Mouse (Mus musculus) CH12.LX (cell line): ENCODE data around the gene Ap1g1. TPM values are rescaled to one million over a fixed set of nuclear protein-coding genes. Genes with fewer than 3 reads are reported as not detected.

ENCODE experiments used
- DNase-seq: peaks from one replicate; pipeline ENCODE4 v3.0.0-alpha.2; 2013; ENCODE audit errors: extremely low read depth
- H3K27ac ChIP-seq: 2 replicates; pipeline ENCODE4 v1.5.1; 2012; ENCODE audit warnings: low read depth, mild to moderate bottlenecking, control low read depth, moderate library complexity; ENCODE audit not compliant: insufficient read depth
- H3K27me3 ChIP-seq: replicated peaks from 2 replicates; pipeline ENCODE3; 2012; ENCODE audit warnings: inconsistent platforms
- H3K36me3 ChIP-seq, 2 experiments: replicated peaks in 1 of 2; 2 replicates each; pipeline versions ENCODE3 to v1.6.1; 2012; ENCODE audit warnings: inconsistent platforms in 1 of 2, low read length in 1 of 2, mild to moderate bottlenecking in 1 of 2, mixed read lengths in 1 of 2, moderate library complexity in 1 of 2; ENCODE audit not compliant: control insufficient read depth in 1 of 2, insufficient read depth in 1 of 2
- H3K4me1 ChIP-seq, 2 experiments: 2 replicates each; pipeline ENCODE4 v1.6.1; 2012; ENCODE audit warnings: inconsistent platforms in 1 of 2, moderate library complexity in 1 of 2; ENCODE audit not compliant: insufficient read depth in 2 of 2, control insufficient read depth in 1 of 2
- H3K4me2 ChIP-seq: 2 replicates; pipeline ENCODE4 v1.6.1; 2012; ENCODE audit warnings: low read depth, mild to moderate bottlenecking, control low read depth; ENCODE audit not compliant: poor library complexity, insufficient read depth, severe bottlenecking
- H3K4me3 ChIP-seq, 3 experiments: fragments of 150-350 bp in 1 of 3; sonication (generic) in 1 of 3; replicated peaks in 1 of 3; 2 replicates each; pipeline versions ENCODE3 to v1.5.1; 2011 to 2012; ENCODE audit warnings: low read depth in 2 of 3, low read length in 2 of 3, mild to moderate bottlenecking in 2 of 3, moderate library complexity in 2 of 3, control low read depth in 1 of 3, improper control_type of control experiment in 1 of 3, inconsistent platforms in 1 of 3, mixed read lengths in 1 of 3; ENCODE audit not compliant: poor library complexity in 1 of 3
- H3K79me2 ChIP-seq: replicated peaks from 2 replicates; pipeline ENCODE4 v1.6.1; 2012; ENCODE audit warnings: mild to moderate bottlenecking, moderate library complexity; ENCODE audit not compliant: control insufficient read depth, poor library complexity, insufficient read depth, severe bottlenecking; ENCODE audit errors: extremely low read depth
- H3K9ac ChIP-seq: 2 replicates; pipeline ENCODE4 v1.6.1; 2012; ENCODE audit warnings: low read depth, mild to moderate bottlenecking, control low read depth, moderate library complexity; ENCODE audit not compliant: insufficient read depth
- H3K9me3 ChIP-seq: replicated peaks from 2 replicates; pipeline ENCODE3; 2012; ENCODE audit warnings: low read length, inconsistent platforms, mixed read lengths
- BHLHE40 ChIP-seq: IDR thresholded peaks from 2 replicates; pipeline ENCODE4 v1.6.1; 2011; ENCODE audit warnings: mild to moderate bottlenecking, low read depth, low read length, improper control_type of control experiment
- CTCF ChIP-seq, 2 experiments: IDR thresholded peaks in 1 of 2; conservative IDR thresholded peaks in 1 of 2; 2 replicates each; pipeline ENCODE4 v1.5.1; 2011 to 2012; ENCODE audit warnings: low read depth in 2 of 2, low read length in 2 of 2, improper control_type of control experiment in 1 of 2, inconsistent platforms in 1 of 2, mild to moderate bottlenecking in 1 of 2, moderate library complexity in 1 of 2
- E2F4 ChIP-seq: IDR thresholded peaks from 2 replicates; pipeline ENCODE4 v1.6.1; 2011; ENCODE audit warnings: low read depth, low read length, improper control_type of control experiment; ENCODE audit not compliant: insufficient replicate concordance
- ELF1 ChIP-seq: IDR thresholded peaks from 2 replicates; pipeline ENCODE4 v1.6.1; 2014; ENCODE audit warnings: low read depth, mild to moderate bottlenecking, inconsistent platforms, low read length, improper control_type of control experiment
- EP300 ChIP-seq: IDR thresholded peaks from 2 replicates; pipeline ENCODE4 v1.6.1; 2011; ENCODE audit warnings: low read length, improper control_type of control experiment
- ETS1 ChIP-seq: conservative IDR thresholded peaks from 2 replicates; pipeline ENCODE4 v1.6.1; 2012; ENCODE audit warnings: low read depth, mild to moderate bottlenecking, inconsistent platforms, low read length, improper control_type of control experiment, moderate library complexity
- IRF4 ChIP-seq: IDR thresholded peaks from 2 replicates; pipeline ENCODE4 v1.6.1; 2014; ENCODE audit warnings: low read depth, mild to moderate bottlenecking, inconsistent platforms, low read length, improper control_type of control experiment
- JUN ChIP-seq: IDR thresholded peaks from 2 replicates; pipeline ENCODE4 v1.6.1; 2011; ENCODE audit warnings: low read depth, mild to moderate bottlenecking, low read length, improper control_type of control experiment, moderate library complexity; ENCODE audit not compliant: insufficient read depth
- JUND ChIP-seq: conservative IDR thresholded peaks from 2 replicates; pipeline ENCODE4 v1.6.1; 2011; ENCODE audit warnings: low read depth, low read length, improper control_type of control experiment
- KAT2A ChIP-seq: IDR thresholded peaks from 2 replicates; pipeline ENCODE4 v1.6.1; 2012; ENCODE audit warnings: low read length, improper control_type of control experiment, inconsistent platforms; ENCODE audit not compliant: insufficient replicate concordance
- MAFK ChIP-seq: IDR thresholded peaks from 2 replicates; pipeline ENCODE4 v1.6.1; 2011; ENCODE audit warnings: low read length, improper control_type of control experiment; ENCODE audit not compliant: insufficient replicate concordance
- MAZ ChIP-seq: IDR thresholded peaks from 2 replicates; pipeline ENCODE4 v1.6.1; 2012; ENCODE audit warnings: low read depth, mild to moderate bottlenecking, inconsistent platforms, low read length, improper control_type of control experiment, moderate library complexity
- NELFE ChIP-seq: IDR thresholded peaks from 2 replicates; pipeline ENCODE4 v1.6.1; 2011; ENCODE audit warnings: low read depth, low read length, improper control_type of control experiment
- NRF1 ChIP-seq: IDR thresholded peaks from 2 replicates; pipeline ENCODE4 v1.6.1; 2014; ENCODE audit warnings: low read depth, mild to moderate bottlenecking, inconsistent platforms, low read length, improper control_type of control experiment, moderate library complexity
- PAX5 ChIP-seq: IDR thresholded peaks from 2 replicates; pipeline ENCODE4 v1.6.1; 2012; ENCODE audit warnings: low read length, inconsistent platforms, mixed read lengths
- POLR2A ChIP-seq: IDR thresholded peaks from 2 replicates; pipeline ENCODE4 v1.6.1; 2011; ENCODE audit warnings: low read depth, mild to moderate bottlenecking, improper control_type of control experiment, low read length
- POLR2AphosphoS2 ChIP-seq: IDR thresholded peaks from 2 replicates; pipeline ENCODE4 v1.6.1; 2011; ENCODE audit warnings: low read depth, low read length, improper control_type of control experiment
- RAD21 ChIP-seq: IDR thresholded peaks from 2 replicates; pipeline ENCODE4 v1.6.1; 2011; ENCODE audit warnings: low read depth, mild to moderate bottlenecking, low read length, improper control_type of control experiment, moderate library complexity
- SMC3 ChIP-seq: IDR thresholded peaks from 2 replicates; pipeline ENCODE4 v1.6.1; 2011; ENCODE audit warnings: low read depth, low read length, improper control_type of control experiment
- TBP ChIP-seq: conservative IDR thresholded peaks from 2 replicates; pipeline ENCODE4 v1.6.1; 2011; ENCODE audit warnings: low read depth, low read length, improper control_type of control experiment
- TCF12 ChIP-seq: IDR thresholded peaks from 2 replicates; pipeline ENCODE4 v1.6.1; 2014; ENCODE audit warnings: low read depth, mild to moderate bottlenecking, inconsistent platforms, low read length, improper control_type of control experiment
- UBTF ChIP-seq: IDR thresholded peaks from 2 replicates; pipeline ENCODE4 v1.6.1; 2012; ENCODE audit warnings: low read depth, mild to moderate bottlenecking, inconsistent platforms, low read length, improper control_type of control experiment, moderate library complexity
- USF1 ChIP-seq: IDR thresholded peaks from 2 replicates; pipeline ENCODE4 v1.6.1; 2014; ENCODE audit warnings: low read depth, mild to moderate bottlenecking, inconsistent platforms, low read length, improper control_type of control experiment
- ZKSCAN1 ChIP-seq: IDR thresholded peaks from 2 replicates; pipeline ENCODE4 v1.6.1; 2012; ENCODE audit warnings: low read depth, inconsistent platforms, low read length, improper control_type of control experiment, borderline replicate concordance
- ZNF384 ChIP-seq: IDR thresholded peaks from 2 replicates; pipeline ENCODE4 v1.6.1; 2012; ENCODE audit warnings: low read depth, low read length, improper control_type of control experiment, inconsistent platforms
- dilution Hi-C: fragments of 300-500 bp; cut with MboI; formaldehyde crosslinking; loops from 2 replicates; pipeline ENCODE4 v1.14.3; 2020; ENCODE audit warnings: low sequenced_read_pairs; ENCODE audit not compliant: extremely low pct_unique_long_range_greater_than_20kb, extremely low pct_ligation_motif_present
- in situ Hi-C: fragments of 300-500 bp; cut with MboI; formaldehyde crosslinking; loops from 3 replicates; pipeline ENCODE4 v1.14.3; 2019; ENCODE audit warnings: low sequenced_read_pairs, low pct_ligation_motif_present, low pct_unique_long_range_greater_than_20kb, mixed read lengths
- polyA plus RNA-seq: library from polyadenylated mRNA; unstranded; fragments of >175 nt; gene quantifications from 2 replicates; pipeline ENCODE4 v1.2.1, GENCODE M21; 2012; ENCODE audit warnings: low read depth; ENCODE audit not compliant: insufficient read length
- total RNA-seq, 2 experiments: library from RNA; depleted of rRNA; stranded (reverse); fragments of 300-350 nt in 1 of 2; fragments of >200 nt in 1 of 2; gene quantifications; 2 replicates each; pipeline ENCODE4 v1.2.3; 2012 to 2014

The Ap1g1 gene
- total and polyA plus RNA-seq, 3 experiments, result 29.5 to 60.4 (median 40.8) TPM

- no peaks in the 10 kb centered on the region for H3K27me3 ChIP-seq
- no peak overlapping the region for H3K9ac ChIP-seq
- TF ChIP-seq NRF1, result no peak
- TF ChIP-seq E2F4, result no peak
- TF ChIP-seq JUN, result no peak
- TF ChIP-seq UBTF, result no peak
- TF ChIP-seq POLR2A, result no peak
- TF ChIP-seq CTCF (conservative IDR thresholded peaks at IDR 0.05 in 1 of 2, IDR thresholded peaks at IDR 0.05 in 1 of 2; ENCODE audit: low read depth in 2 of 2, low read length in 2 of 2), result 0 out of 4 replicates have a peak, but pooled peaks of 1 of the 2 experiments have one; percentile 12
- TF ChIP-seq KAT2A, result no peak
- TF ChIP-seq, all 38 proteins: peak for 1
- in situ Hi-C loops, result no loop called here
- peaks cover 3 to 41% of the 10 kb centered on the region in 2 experiments for H3K36me3 ChIP-seq
- no peak overlapping the region for H3K27ac ChIP-seq
- peaks cover 29% of the 10 kb centered on the region; the same call in 1 of the 2 replicates for H3K79me2 ChIP-seq
- no peak overlapping the region for H3K4me3 ChIP-seq
- dilution Hi-C loops, result no loop called here
- no peak for DNase-seq
- no peaks in the 10 kb centered on the region for H3K9me3 ChIP-seq
- H3K4me1 ChIP-seq, result no peaks in the 10 kb centered on the region
- H3K4me2 ChIP-seq, result no peak overlapping the region
Measured at GRCm38 (mm10) chr8:109808120-109808447, 29.7 kb downstream of the Ap1g1 start.

DNA sequence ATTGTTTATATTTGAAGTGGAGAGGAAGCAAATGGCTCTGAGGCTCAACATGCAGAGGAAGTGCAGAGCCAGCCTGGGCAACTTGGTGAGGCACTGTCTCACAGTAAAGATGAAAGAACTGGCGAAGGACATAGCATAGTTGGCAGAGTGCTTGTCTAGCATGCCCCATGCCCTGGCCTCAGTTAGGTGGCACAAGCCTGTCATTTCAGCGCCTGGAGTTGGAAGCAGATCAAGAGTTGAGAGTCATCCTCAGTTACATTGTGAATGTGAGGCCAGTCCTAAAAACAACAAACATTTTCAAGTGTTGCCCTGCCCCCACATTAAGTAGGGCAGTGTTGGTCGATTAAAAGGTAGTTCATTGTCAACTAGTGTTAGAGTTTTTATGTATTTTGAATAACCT, 32.1 kb downstream of the Ap1g1 start:
- H3K4me3 ChIP-seq, result no peak overlapping the region
- DNase-seq, result no peak
- peaks cover 2 to 40% of the 10 kb centered on the region in 2 experiments for H3K36me3 ChIP-seq
- TF ChIP-seq PAX5 (no peak), TBP (no peak), JUND (no peak)
- H3K4me2 ChIP-seq, result no peak overlapping the region
- no peaks in the 10 kb centered on the region for H3K27me3 ChIP-seq
- H3K4me1 ChIP-seq, result no peaks in the 10 kb centered on the region
- H3K9ac ChIP-seq, result no peak overlapping the region
- H3K9me3 ChIP-seq, result no peaks in the 10 kb centered on the region
- peaks cover 32% of the 10 kb centered on the region; the same call in 1 of the 2 replicates for H3K79me2 ChIP-seq
- no peak overlapping the region for H3K27ac ChIP-seq
- in situ Hi-C loops (no loop called here), dilution Hi-C loops (no loop called here)

GRCm38 (mm10) chr8:109815268-109815667, 36.9 kb downstream of the Ap1g1 start:
- Histone ChIP-seq H3K27ac (no peak overlapping the region), H3K4me2 (no peak overlapping the region), H3K4me3 (no peak overlapping the region), H3K9ac (no peak overlapping the region), H3K27me3 (no peaks in the 10 kb centered on the region), H3K9me3 (no peaks in the 10 kb centered on the region), H3K4me1 (peaks cover 3 to 14% of the 10 kb centered on the region in 2 experiments; a peak in 3 of 4 replicates), H3K36me3 (peaks cover 2 to 36% of the 10 kb centered on the region in 2 experiments), H3K79me2 (peaks cover 34% of the 10 kb centered on the region)
- dilution Hi-C loops (no loop called here), in situ Hi-C loops (no loop called here)
- TF ChIP-seq ETS1 (no peak), ZNF384 (no peak), RAD21 (no peak), POLR2AphosphoS2 (no peak), MAFK (no peak), POLR2A (no peak), EP300 (no peak), SMC3 (no peak), ELF1 (no peak), ZKSCAN1 (no peak), TCF12 (no peak), USF1 (no peak), MAZ (no peak), NELFE (no peak), JUND (no peak), IRF4 (no peak), PAX5 (no peak), E2F4 (no peak), KAT2A (no peak), BHLHE40 (no peak)
- no peak for DNase-seq
